Mouse (Mus musculus) heart, postnatal 0 days (tissue): ENCODE results near the gene Tmed9.

Source experiments
- CTCF ChIP-seq: IDR thresholded peaks from 2 replicates; pipeline ENCODE4 v1.5.1; 2016; ENCODE audit warnings: antibody characterized with exemption, control low read depth, low read depth
- EP300 ChIP-seq: IDR thresholded peaks from 2 replicates; pipeline ENCODE4 v1.6.1; 2016; ENCODE audit warnings: antibody characterized with exemption, low read depth

GRCm38 (mm10) chr13:55549061-55549460 is 24.5 kb upstream of the Tmed9 start:
- TF ChIP-seq CTCF (no peak), EP300 (no peak)
